Mouse (Mus musculus) bone marrow macrophage, adult 2 months (primary cell): ENCODE measurements around the gene Rec114.

Source experiments
- CTCF ChIP-seq: IDR thresholded peaks from 2 replicates; pipeline ENCODE4 v1.5.1; 2012; ENCODE audit warnings: low read depth, mild to moderate bottlenecking, low read length, moderate library complexity
- POLR2A ChIP-seq: IDR thresholded peaks from 2 replicates; pipeline ENCODE4 v1.6.1; 2012; ENCODE audit warnings: mild to moderate bottlenecking, low read depth, low read length, borderline replicate concordance

- TF ChIP-seq POLR2A (no peak), CTCF (no peak)
These were observed 20.6 kb downstream of the Rec114 start for GRCm38 (mm10) chr9:58723165-58723564.
